Mouse (Mus musculus) hindbrain, embryonic 12.5 days (tissue): ENCODE data around the gene Ncam1. TPM values are rescaled to one million over a fixed set of nuclear protein-coding genes. Genes with fewer than 3 reads are reported as not detected.
A peak's percentile ranks its signal among the peaks of the same experiment; 100 is the strongest.

Experiments used
- ATAC-seq: fragments of 200-750 bp; cut with Nextera tagmentation; 2 replicates; pipeline ENCODE4 v1.8.0; 2017; ENCODE audit warnings: moderate TSS enrichment; ENCODE audit not compliant: low FRiP score
- H3K27ac ChIP-seq: fragments of 300-500 bp; sonication (generic); 2 replicates; pipeline ENCODE4 v1.5.1; 2016; ENCODE audit warnings: mild to moderate bottlenecking
- H3K27me3 ChIP-seq: fragments of 300-500 bp; sonication (generic); 2 replicates; pipeline ENCODE4 v1.6.1; 2016; ENCODE audit warnings: mild to moderate bottlenecking
- H3K36me3 ChIP-seq: fragments of 300-500 bp; sonication (generic); 2 replicates; pipeline ENCODE4 v1.6.1; 2016; ENCODE audit warnings: mild to moderate bottlenecking
- H3K4me1 ChIP-seq: fragments of 300-500 bp; sonication (generic); 2 replicates; pipeline ENCODE4 v1.6.1; 2016
- H3K4me2 ChIP-seq: fragments of 300-500 bp; sonication (generic); replicated peaks from 2 replicates; pipeline ENCODE4 v1.6.1; 2016; ENCODE audit warnings: mild to moderate bottlenecking
- H3K4me3 ChIP-seq: fragments of 300-500 bp; sonication (generic); 2 replicates; pipeline ENCODE4 v1.5.1; 2016; ENCODE audit warnings: mild to moderate bottlenecking
- H3K9ac ChIP-seq: fragments of 300-500 bp; sonication (generic); 2 replicates; pipeline ENCODE4 v1.6.1; 2016; ENCODE audit warnings: mild to moderate bottlenecking, moderate library complexity
- H3K9me3 ChIP-seq: fragments of 300-500 bp; sonication (generic); replicated peaks from 2 replicates; pipeline ENCODE4 v1.6.1; 2016; ENCODE audit warnings: mild to moderate bottlenecking
- WGBS: fragments of 180-500 bp; shearing (Covaris S2); methylation state at CpG from one replicate; pipeline ENCODE4 v1.1.7; 2016; 5-methylcytosine and 5-hydroxymethylcytosine counted together
- polyA plus RNA-seq: library from polyadenylated mRNA; unstranded; fragments of >200 nt; fragmentation: Nextera tagmentation; extraction: Ambion mirVana; gene quantifications from 2 replicates; pipeline ENCODE4 v1.2.1, GENCODE M21; 2016

Gene Ncam1
- polyA plus RNA-seq, 1 experiment from 2014 or later, result 239 TPM

DNA sequence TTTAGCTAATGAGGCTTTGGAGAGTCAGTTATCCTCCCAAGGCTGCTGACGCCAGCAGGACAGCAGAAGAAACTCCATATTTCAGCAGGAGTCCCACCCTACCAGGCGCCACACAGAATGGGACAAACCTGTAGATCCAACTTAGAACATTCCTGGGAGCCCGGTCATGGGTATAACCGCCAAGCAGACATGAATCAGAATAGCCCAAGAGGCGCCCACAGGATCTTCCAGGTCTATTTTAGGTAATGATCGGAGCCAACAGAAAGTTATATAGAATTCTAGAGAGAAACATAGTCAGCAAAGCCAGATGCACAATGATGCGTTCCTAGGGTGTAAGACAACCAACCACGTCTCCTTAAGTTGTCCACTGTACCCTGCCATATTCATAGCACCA lies 134.8 kb downstream of the Ncam1 start:
- H3K9me3 ChIP-seq, result no peaks in the 10 kb centered on the region
- no peaks in the 10 kb centered on the region for H3K27me3 ChIP-seq
- H3K27ac ChIP-seq, result no peak overlapping the region
- WGBS, result 94% methylated on average over 8 of the region's 8 CpGs
- no peak overlapping the region for H3K9ac ChIP-seq
- no peak for ATAC-seq
- H3K4me1 ChIP-seq, result 0 out of 2 replicates have a peak, but pooled peaks cover 3% of the 10 kb centered on the region
- H3K36me3 ChIP-seq, result no peaks in the 10 kb centered on the region
- H3K4me3 ChIP-seq, result no peak overlapping the region
- no peak overlapping the region for H3K4me2 ChIP-seq

GRCm38 (mm10) chr9:49662958-49663926 lies 135.5 kb downstream of the Ncam1 start:
- no peaks in the 10 kb centered on the region for H3K9me3 ChIP-seq
- no peaks in the 10 kb centered on the region for H3K36me3 ChIP-seq
- H3K27ac ChIP-seq, result no peak overlapping the region
- ATAC-seq, result no peak
- no peaks in the 10 kb centered on the region for H3K27me3 ChIP-seq
- H3K4me2 ChIP-seq, result no peak overlapping the region
- H3K4me3 ChIP-seq, result no peak overlapping the region
- 0 out of 2 replicates have a peak, but pooled peaks cover 3% of the 10 kb centered on the region for H3K4me1 ChIP-seq
- no peak overlapping the region for H3K9ac ChIP-seq
- WGBS, result 73% methylated on average over 8 of the region's 8 CpGs

DNA sequence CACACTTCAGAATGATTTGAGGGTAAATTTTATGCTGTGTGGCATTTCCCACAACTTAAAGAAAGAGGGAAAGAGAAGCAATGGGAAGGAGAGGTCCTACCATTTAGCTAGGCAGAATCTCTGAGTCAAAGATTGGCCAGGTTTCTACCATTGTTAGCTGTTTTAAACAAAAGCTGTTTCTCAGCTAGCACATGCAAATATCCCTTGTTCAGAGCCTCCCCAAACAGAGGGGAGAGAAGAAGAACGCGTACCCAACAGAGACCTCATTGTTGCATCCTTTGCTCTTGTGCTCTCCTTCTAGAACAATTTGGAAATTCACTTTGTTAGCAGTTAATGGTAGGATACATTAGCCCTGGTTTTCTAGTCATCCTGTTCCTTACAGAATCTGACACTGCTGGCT lies 137.2 kb downstream of the Ncam1 start:
- no peak overlapping the region for H3K27ac ChIP-seq
- 81% methylated on average over 2 of the region's 2 CpGs for WGBS
- no peak for ATAC-seq
- no peaks in the 10 kb centered on the region for H3K27me3 ChIP-seq
- H3K36me3 ChIP-seq, result no peaks in the 10 kb centered on the region
- no peak overlapping the region for H3K9ac ChIP-seq
- no peak overlapping the region for H3K4me3 ChIP-seq
- no peaks in the 10 kb centered on the region for H3K9me3 ChIP-seq
- no peak overlapping the region for H3K4me2 ChIP-seq
- H3K4me1 ChIP-seq, result 0 out of 2 replicates have a peak, but pooled peaks cover 3% of the 10 kb centered on the region

GRCm38 (mm10) chr9:49658381-49658856 lies 140.3 kb downstream of the Ncam1 start:
- Histone ChIP-seq H3K4me2 (no peak overlapping the region), H3K9me3 (no peaks in the 10 kb centered on the region), H3K9ac (no peak overlapping the region), H3K27ac (no peak overlapping the region), H3K4me3 (no peak overlapping the region), H3K4me1 (no peaks in the 10 kb centered on the region), H3K36me3 (no peaks in the 10 kb centered on the region), H3K27me3 (no peaks in the 10 kb centered on the region)
- 87% methylated on average over 4 of the region's 4 CpGs for WGBS
- ATAC-seq, result no peak

DNA sequence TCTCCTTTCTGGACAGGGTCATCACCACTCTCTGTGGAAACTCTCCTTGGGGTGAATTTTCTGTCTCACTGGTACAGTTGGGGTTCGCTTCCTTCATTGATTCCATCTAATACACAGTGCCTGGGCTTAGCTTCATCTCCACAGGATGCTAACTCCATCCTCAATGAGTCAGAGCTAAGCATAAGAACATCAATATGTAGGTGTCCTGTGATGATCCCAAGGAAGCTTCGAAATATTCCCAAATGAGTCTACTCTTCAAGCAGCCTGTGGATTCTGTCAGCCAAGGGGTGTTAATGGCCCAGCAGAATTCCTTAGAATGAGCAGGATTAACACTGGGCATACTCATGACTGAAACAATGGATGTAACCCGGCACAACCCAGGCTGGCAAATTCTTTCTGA lies 144.3 kb downstream of the Ncam1 start:
- H3K36me3 ChIP-seq, result no peaks in the 10 kb centered on the region; the same call in 1 of the 2 replicates

DNA sequence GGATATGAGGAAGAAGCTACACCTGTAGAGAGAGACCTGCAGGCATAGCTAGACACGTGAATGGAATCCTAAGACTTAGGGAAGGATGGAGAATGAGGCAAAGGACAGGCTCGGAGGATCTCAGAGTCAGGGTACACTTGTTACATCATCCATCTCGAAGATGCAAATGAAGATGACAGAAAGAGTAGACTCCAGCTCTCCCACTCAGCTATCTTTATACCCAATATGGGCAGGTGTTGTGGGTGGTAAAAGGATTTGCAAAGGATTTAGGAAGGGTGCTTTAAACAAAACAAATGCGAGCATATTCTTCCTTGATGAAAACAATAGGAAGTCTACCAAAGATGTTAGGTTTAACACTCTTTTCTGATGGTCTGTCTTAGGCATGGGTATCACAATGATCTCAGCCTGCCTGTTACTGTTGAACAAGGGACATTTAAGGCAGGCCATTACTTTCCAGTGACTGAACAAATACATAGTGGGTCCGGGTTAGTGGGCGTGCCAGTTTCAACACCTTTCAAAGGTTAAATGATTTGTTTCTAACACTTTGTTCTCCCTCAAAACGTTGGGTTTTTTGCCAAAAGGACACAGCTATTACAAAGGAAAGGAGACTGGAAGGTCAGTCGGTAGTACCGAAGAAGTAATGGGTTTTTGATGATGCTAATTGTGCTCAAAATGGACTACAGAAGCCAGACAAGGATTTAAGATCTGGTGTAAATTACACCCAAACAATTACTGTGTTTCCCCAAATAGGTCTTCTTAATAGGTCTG lies 145.1 kb downstream of the Ncam1 start:
- no peak for ATAC-seq
- Histone ChIP-seq H3K4me2 (no peak overlapping the region), H3K36me3 (peaks cover 2% of the 10 kb centered on the region; the same call in 1 of the 2 replicates), H3K9me3 (no peaks in the 10 kb centered on the region), H3K27ac (no peak overlapping the region), H3K9ac (no peak overlapping the region), H3K4me1 (no peaks in the 10 kb centered on the region), H3K27me3 (no peaks in the 10 kb centered on the region), H3K4me3 (no peak overlapping the region)
- WGBS, result 75% methylated on average over 9 of the region's 9 CpGs

More for the DNA sequence above, 144.3 kb downstream of the Ncam1 start:
- Histone ChIP-seq H3K27me3 (no peaks in the 10 kb centered on the region), H3K9ac (no peak overlapping the region), H3K9me3 (no peaks in the 10 kb centered on the region), H3K4me1 (no peaks in the 10 kb centered on the region), H3K27ac (no peak overlapping the region), H3K4me3 (no peak overlapping the region), H3K4me2 (no peak overlapping the region)
- 87% methylated on average over 3 of the region's 3 CpGs for WGBS
- no peak for ATAC-seq

DNA sequence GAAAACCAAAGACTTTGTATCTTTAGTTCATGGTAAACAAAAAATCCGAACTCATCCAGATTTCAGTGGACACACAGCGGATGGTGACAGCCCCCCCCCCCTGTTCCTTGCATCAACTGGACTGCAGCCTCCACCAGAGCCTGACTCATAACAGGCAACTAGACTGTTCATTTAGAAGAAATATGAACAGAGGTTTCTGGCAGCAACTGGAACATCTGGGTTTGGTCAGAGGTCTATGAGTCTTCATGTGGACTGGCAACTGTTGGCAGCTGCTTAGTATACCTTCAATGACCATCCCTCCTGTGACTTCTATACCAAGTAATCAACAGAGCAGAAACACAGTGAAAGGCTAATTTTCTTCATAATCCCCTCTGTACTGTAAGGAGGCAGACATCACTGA lies 154.4 kb downstream of the Ncam1 start:
- no peak overlapping the region for H3K9ac ChIP-seq
- 0 out of 2 replicates have a peak, but pooled peaks cover 3% of the 10 kb centered on the region for H3K9me3 ChIP-seq
- H3K27ac ChIP-seq, result no peak overlapping the region
- no peak for ATAC-seq
- peaks cover 11% of the 10 kb centered on the region for H3K4me1 ChIP-seq
- H3K4me3 ChIP-seq, result no peak overlapping the region
- WGBS, result 95% methylated on average over 2 of the region's 2 CpGs
- 0 out of 2 replicates have a peak, but pooled peaks cover 2% of the 10 kb centered on the region for H3K36me3 ChIP-seq
- no peaks in the 10 kb centered on the region for H3K27me3 ChIP-seq
- H3K4me2 ChIP-seq, result no peak overlapping the region

DNA sequence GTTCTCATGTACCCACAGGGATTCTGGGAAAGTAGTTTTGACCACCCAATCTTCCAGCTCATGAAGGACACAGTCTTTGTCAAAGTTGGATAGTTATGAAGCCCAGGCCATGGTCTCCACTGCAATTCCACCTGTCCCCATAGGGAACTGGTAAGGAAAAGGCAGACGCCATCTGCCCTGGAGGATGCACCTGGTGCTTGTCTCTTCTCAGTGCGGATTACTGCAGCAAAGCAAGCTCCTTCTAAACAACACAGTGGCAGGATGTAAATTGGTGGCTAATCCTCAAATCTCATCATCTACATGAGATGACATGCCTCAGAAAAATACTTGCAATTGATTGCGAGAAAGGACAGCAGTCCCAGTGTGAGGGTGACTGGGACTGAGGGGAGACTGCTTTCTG lies 158.0 kb downstream of the Ncam1 start:
- Histone ChIP-seq H3K9me3 (no peaks in the 10 kb centered on the region), H3K4me1 (peaks cover 16% of the 10 kb centered on the region), H3K9ac (no peak overlapping the region), H3K4me3 (no peak overlapping the region), H3K36me3 (no peaks in the 10 kb centered on the region), H3K27ac (0 out of 2 replicates have a peak overlapping the region, but pooled peaks have one; percentile 9), H3K27me3 (no peaks in the 10 kb centered on the region), H3K4me2 (no peak overlapping the region)
- ATAC-seq, result no peak
- WGBS, result 90% methylated on average over 3 of the region's 3 CpGs

- no peak overlapping the region for H3K4me2 ChIP-seq
- no peak for ATAC-seq
- H3K4me3 ChIP-seq, result no peak overlapping the region
- peaks cover 22% of the 10 kb centered on the region for H3K4me1 ChIP-seq
- H3K27ac ChIP-seq, result 0 out of 2 replicates have a peak overlapping the region, but pooled peaks have one; percentile 9
- H3K36me3 ChIP-seq, result no peaks in the 10 kb centered on the region
- no peak overlapping the region for H3K9ac ChIP-seq
- no peaks in the 10 kb centered on the region for H3K27me3 ChIP-seq
- WGBS, result 59% methylated on average over 8 of the region's 8 CpGs
- no peaks in the 10 kb centered on the region for H3K9me3 ChIP-seq
Observed at GRCm38 (mm10) chr9:49640142-49640541, 158.6 kb downstream of the Ncam1 start.

DNA sequence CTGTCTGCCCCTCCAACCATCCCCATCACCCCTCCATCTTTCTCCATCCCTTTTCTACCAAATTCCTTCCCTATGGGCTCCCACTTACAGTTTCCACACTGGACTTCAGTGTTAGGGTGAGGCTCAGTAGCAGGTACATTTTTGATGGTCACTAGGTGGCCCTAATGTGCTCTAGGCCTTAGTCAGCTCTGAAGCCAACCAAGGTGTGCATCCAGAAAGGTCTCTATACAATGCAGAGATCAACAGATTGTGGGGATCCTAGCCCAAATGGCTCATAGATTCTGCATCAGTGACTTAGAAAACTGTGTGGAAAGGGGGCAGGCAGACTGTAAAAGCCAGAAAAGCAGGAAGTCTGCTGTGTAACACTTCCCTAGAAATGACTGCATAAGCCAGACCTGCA lies 160.8 kb downstream of the Ncam1 start:
- Histone ChIP-seq H3K9ac (no peak overlapping the region), H3K27me3 (no peaks in the 10 kb centered on the region), H3K9me3 (no peaks in the 10 kb centered on the region), H3K4me3 (no peak overlapping the region), H3K36me3 (no peaks in the 10 kb centered on the region), H3K27ac (no peak overlapping the region), H3K4me2 (no peak overlapping the region), H3K4me1 (peaks cover 22% of the 10 kb centered on the region)
- ATAC-seq, result no peak

GRCm38 (mm10) chr9:49635668-49636326 lies 162.9 kb downstream of the Ncam1 start:
- no peak overlapping the region for H3K9ac ChIP-seq
- H3K4me1 ChIP-seq, result peaks cover 19% of the 10 kb centered on the region
- no peaks in the 10 kb centered on the region for H3K27me3 ChIP-seq
- WGBS, result 67% methylated on average over 11 of the region's 11 CpGs
- peak; percentile 49 for ATAC-seq
- no peak overlapping the region for H3K4me3 ChIP-seq
- H3K4me2 ChIP-seq, result no peak overlapping the region
- peak overlapping the region; percentile 25 for H3K27ac ChIP-seq
- no peaks in the 10 kb centered on the region for H3K9me3 ChIP-seq
- no peaks in the 10 kb centered on the region for H3K36me3 ChIP-seq

DNA sequence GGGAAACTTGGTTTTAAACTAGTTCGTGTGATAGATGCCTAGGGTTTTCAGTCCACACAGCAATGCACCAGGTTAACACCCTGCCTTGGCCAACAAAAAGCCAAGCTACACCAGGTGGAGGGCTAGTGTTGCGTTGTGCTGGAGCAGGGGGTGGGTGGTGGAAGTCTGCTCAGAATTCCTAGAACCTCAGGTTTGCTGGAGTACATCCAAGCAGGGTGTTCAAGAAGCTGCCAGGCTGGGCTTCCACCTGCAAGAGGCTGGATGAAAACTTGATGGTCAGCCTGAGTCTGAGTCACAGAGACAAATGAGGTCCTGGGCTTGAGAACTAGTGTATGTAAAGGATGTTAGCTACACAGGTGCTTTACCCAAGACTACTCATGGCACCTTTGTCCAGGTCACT lies 166.1 kb downstream of the Ncam1 start:
- no peaks in the 10 kb centered on the region for H3K27me3 ChIP-seq
- no peaks in the 10 kb centered on the region for H3K9me3 ChIP-seq
- no peak overlapping the region for H3K4me3 ChIP-seq
- H3K4me2 ChIP-seq, result no peak overlapping the region
- ATAC-seq, result no peak
- H3K9ac ChIP-seq, result no peak overlapping the region
- H3K27ac ChIP-seq, result no peak overlapping the region
- H3K4me1 ChIP-seq, result peaks cover 11% of the 10 kb centered on the region
- H3K36me3 ChIP-seq, result no peaks in the 10 kb centered on the region
- 90% methylated on average over 2 of the region's 2 CpGs for WGBS
